Mouse (Mus musculus) CH12.LX (cell line): ENCODE results near the gene Pon1. TPM values are rescaled to one million over a fixed set of nuclear protein-coding genes. Genes with fewer than 3 reads are reported as not detected.

Source experiments
- DNase-seq: peaks from one replicate; pipeline ENCODE4 v3.0.0-alpha.2; 2013; ENCODE audit errors: extremely low read depth
- H3K27ac ChIP-seq: 2 replicates; pipeline ENCODE4 v1.5.1; 2012; ENCODE audit warnings: low read depth, mild to moderate bottlenecking, control low read depth, moderate library complexity; ENCODE audit not compliant: insufficient read depth
- H3K27me3 ChIP-seq: replicated peaks from 2 replicates; pipeline ENCODE3; 2012; ENCODE audit warnings: inconsistent platforms
- H3K36me3 ChIP-seq, 2 experiments: replicated peaks in 1 of 2; 2 replicates each; pipeline versions ENCODE3 to v1.6.1; 2012; ENCODE audit warnings: inconsistent platforms in 1 of 2, low read length in 1 of 2, mild to moderate bottlenecking in 1 of 2, mixed read lengths in 1 of 2, moderate library complexity in 1 of 2; ENCODE audit not compliant: control insufficient read depth in 1 of 2, insufficient read depth in 1 of 2
- H3K4me1 ChIP-seq, 2 experiments: 2 replicates each; pipeline ENCODE4 v1.6.1; 2012; ENCODE audit warnings: inconsistent platforms in 1 of 2, moderate library complexity in 1 of 2; ENCODE audit not compliant: insufficient read depth in 2 of 2, control insufficient read depth in 1 of 2
- H3K4me2 ChIP-seq: 2 replicates; pipeline ENCODE4 v1.6.1; 2012; ENCODE audit warnings: low read depth, mild to moderate bottlenecking, control low read depth; ENCODE audit not compliant: poor library complexity, insufficient read depth, severe bottlenecking
- H3K4me3 ChIP-seq, 3 experiments: fragments of 150-350 bp in 1 of 3; sonication (generic) in 1 of 3; replicated peaks in 1 of 3; 2 replicates each; pipeline versions ENCODE3 to v1.5.1; 2011 to 2012; ENCODE audit warnings: low read depth in 2 of 3, low read length in 2 of 3, mild to moderate bottlenecking in 2 of 3, moderate library complexity in 2 of 3, control low read depth in 1 of 3, improper control_type of control experiment in 1 of 3, inconsistent platforms in 1 of 3, mixed read lengths in 1 of 3; ENCODE audit not compliant: poor library complexity in 1 of 3
- H3K79me2 ChIP-seq: replicated peaks from 2 replicates; pipeline ENCODE4 v1.6.1; 2012; ENCODE audit warnings: mild to moderate bottlenecking, moderate library complexity; ENCODE audit not compliant: control insufficient read depth, poor library complexity, insufficient read depth, severe bottlenecking; ENCODE audit errors: extremely low read depth
- H3K9ac ChIP-seq: 2 replicates; pipeline ENCODE4 v1.6.1; 2012; ENCODE audit warnings: low read depth, mild to moderate bottlenecking, control low read depth, moderate library complexity; ENCODE audit not compliant: insufficient read depth
- H3K9me3 ChIP-seq: replicated peaks from 2 replicates; pipeline ENCODE3; 2012; ENCODE audit warnings: low read length, inconsistent platforms, mixed read lengths
- BHLHE40 ChIP-seq: IDR thresholded peaks from 2 replicates; pipeline ENCODE4 v1.6.1; 2011; ENCODE audit warnings: mild to moderate bottlenecking, low read depth, low read length, improper control_type of control experiment
- CHD2 ChIP-seq: IDR thresholded peaks from 2 replicates; pipeline ENCODE4 v1.6.1; 2011; ENCODE audit warnings: low read length, improper control_type of control experiment
- E2F4 ChIP-seq: IDR thresholded peaks from 2 replicates; pipeline ENCODE4 v1.6.1; 2011; ENCODE audit warnings: low read depth, low read length, improper control_type of control experiment; ENCODE audit not compliant: insufficient replicate concordance
- ELF1 ChIP-seq: IDR thresholded peaks from 2 replicates; pipeline ENCODE4 v1.6.1; 2014; ENCODE audit warnings: low read depth, mild to moderate bottlenecking, inconsistent platforms, low read length, improper control_type of control experiment
- EP300 ChIP-seq: IDR thresholded peaks from 2 replicates; pipeline ENCODE4 v1.6.1; 2011; ENCODE audit warnings: low read length, improper control_type of control experiment
- GABPA ChIP-seq: IDR thresholded peaks from 2 replicates; pipeline ENCODE4 v1.6.1; 2012; ENCODE audit warnings: low read depth, low read length, improper control_type of control experiment, inconsistent platforms; ENCODE audit not compliant: insufficient replicate concordance
- IRF4 ChIP-seq: IDR thresholded peaks from 2 replicates; pipeline ENCODE4 v1.6.1; 2014; ENCODE audit warnings: low read depth, mild to moderate bottlenecking, inconsistent platforms, low read length, improper control_type of control experiment
- JUN ChIP-seq: IDR thresholded peaks from 2 replicates; pipeline ENCODE4 v1.6.1; 2011; ENCODE audit warnings: low read depth, mild to moderate bottlenecking, low read length, improper control_type of control experiment, moderate library complexity; ENCODE audit not compliant: insufficient read depth
- MAX ChIP-seq: IDR thresholded peaks from 2 replicates; pipeline ENCODE4 v1.6.1; 2011; ENCODE audit warnings: low read length, improper control_type of control experiment
- MXI1 ChIP-seq: IDR thresholded peaks from 2 replicates; pipeline ENCODE4 v1.6.1; 2011; ENCODE audit warnings: mild to moderate bottlenecking, low read depth, low read length, improper control_type of control experiment
- NELFE ChIP-seq: IDR thresholded peaks from 2 replicates; pipeline ENCODE4 v1.6.1; 2011; ENCODE audit warnings: low read depth, low read length, improper control_type of control experiment
- PAX5 ChIP-seq: IDR thresholded peaks from 2 replicates; pipeline ENCODE4 v1.6.1; 2012; ENCODE audit warnings: low read length, inconsistent platforms, mixed read lengths
- POLR2A ChIP-seq: IDR thresholded peaks from 2 replicates; pipeline ENCODE4 v1.6.1; 2011; ENCODE audit warnings: low read depth, mild to moderate bottlenecking, improper control_type of control experiment, low read length
- SIN3A ChIP-seq: IDR thresholded peaks from 2 replicates; pipeline ENCODE4 v1.6.1; 2012; ENCODE audit warnings: low read length, improper control_type of control experiment, inconsistent platforms
- SMC3 ChIP-seq: IDR thresholded peaks from 2 replicates; pipeline ENCODE4 v1.6.1; 2011; ENCODE audit warnings: low read depth, low read length, improper control_type of control experiment
- TCF12 ChIP-seq: IDR thresholded peaks from 2 replicates; pipeline ENCODE4 v1.6.1; 2014; ENCODE audit warnings: low read depth, mild to moderate bottlenecking, inconsistent platforms, low read length, improper control_type of control experiment
- UBTF ChIP-seq: IDR thresholded peaks from 2 replicates; pipeline ENCODE4 v1.6.1; 2012; ENCODE audit warnings: low read depth, mild to moderate bottlenecking, inconsistent platforms, low read length, improper control_type of control experiment, moderate library complexity
- USF2 ChIP-seq: conservative IDR thresholded peaks from 2 replicates; pipeline ENCODE4 v1.6.1; 2011; ENCODE audit warnings: low read depth, low read length, improper control_type of control experiment
- ZC3H11A ChIP-seq: IDR thresholded peaks from 2 replicates; pipeline ENCODE4 v1.6.1; 2012; ENCODE audit warnings: low read depth, mild to moderate bottlenecking, inconsistent platforms, low read length, improper control_type of control experiment
- ZMIZ1 ChIP-seq: IDR thresholded peaks from 2 replicates; pipeline ENCODE4 v1.6.1; 2012; ENCODE audit warnings: low read depth, mild to moderate bottlenecking, inconsistent platforms, low read length, improper control_type of control experiment
- ZNF384 ChIP-seq: IDR thresholded peaks from 2 replicates; pipeline ENCODE4 v1.6.1; 2012; ENCODE audit warnings: low read depth, low read length, improper control_type of control experiment, inconsistent platforms
- dilution Hi-C: fragments of 300-500 bp; cut with MboI; formaldehyde crosslinking; loops from 2 replicates; pipeline ENCODE4 v1.14.3; 2020; ENCODE audit warnings: low sequenced_read_pairs; ENCODE audit not compliant: extremely low pct_unique_long_range_greater_than_20kb, extremely low pct_ligation_motif_present
- in situ Hi-C: fragments of 300-500 bp; cut with MboI; formaldehyde crosslinking; loops from 3 replicates; pipeline ENCODE4 v1.14.3; 2019; ENCODE audit warnings: low sequenced_read_pairs, low pct_ligation_motif_present, low pct_unique_long_range_greater_than_20kb, mixed read lengths
- polyA plus RNA-seq: library from polyadenylated mRNA; unstranded; fragments of >175 nt; gene quantifications from 2 replicates; pipeline ENCODE4 v1.2.1, GENCODE M21; 2012; ENCODE audit warnings: low read depth; ENCODE audit not compliant: insufficient read length
- total RNA-seq, 2 experiments: library from RNA; depleted of rRNA; stranded (reverse); fragments of 300-350 nt in 1 of 2; fragments of >200 nt in 1 of 2; gene quantifications; 2 replicates each; pipeline ENCODE4 v1.2.3; 2012 to 2014

Pon1 gene
- total and polyA plus RNA-seq, 3 experiments: not detected

GRCm38 (mm10) chr6:5136046-5136445, 57.7 kb downstream of the Pon1 start:
- in situ Hi-C loops: loop anchor here (25.0 kb wide), 1 partner anchor 251 kb away; the partner anchor contains the start of gene Asb4
- no peak overlapping the region for H3K27ac ChIP-seq
- no peaks in the 10 kb centered on the region for H3K36me3 ChIP-seq
- dilution Hi-C loops: no loop called here
- no peak overlapping the region for H3K9ac ChIP-seq
- H3K79me2 ChIP-seq: no peaks in the 10 kb centered on the region
- H3K4me1 ChIP-seq: peaks cover 9 to 11% of the 10 kb centered on the region in 2 experiments
- H3K9me3 ChIP-seq: no peaks in the 10 kb centered on the region
- H3K27me3 ChIP-seq: no peaks in the 10 kb centered on the region
- TF ChIP-seq EP300 (no peak), TCF12 (no peak), ZNF384 (no peak), ELF1 (no peak), MXI1 (no peak), UBTF (no peak), BHLHE40 (no peak), SMC3 (no peak), ZC3H11A (no peak), NELFE (no peak), MAX (no peak), IRF4 (no peak), POLR2A (no peak), CHD2 (no peak), E2F4 (no peak), GABPA (no peak), PAX5 (no peak)
- H3K4me3 ChIP-seq: no peak overlapping the region
- no peak for DNase-seq
- H3K4me2 ChIP-seq: no peak overlapping the region

- no peaks in the 10 kb centered on the region for H3K79me2 ChIP-seq
- peaks cover under 1 to 4% of the 10 kb centered on the region in 2 experiments; a peak in 2 of 4 replicates for H3K4me1 ChIP-seq
- no peak overlapping the region for H3K27ac ChIP-seq
- in situ Hi-C loops (loop anchor here (25.0 kb wide), 1 partner anchor 252 kb away; the partner anchor contains the start of gene Asb4), dilution Hi-C loops (no loop called here)
- H3K9ac ChIP-seq: no peak overlapping the region
- H3K36me3 ChIP-seq: no peaks in the 10 kb centered on the region
- H3K4me3 ChIP-seq: no peak overlapping the region
- DNase-seq: no peak
- H3K27me3 ChIP-seq: no peaks in the 10 kb centered on the region
- H3K9me3 ChIP-seq: no peaks in the 10 kb centered on the region
- TF ChIP-seq GABPA (no peak), USF2 (no peak), TCF12 (no peak), JUN (no peak), MAX (no peak), ZMIZ1 (no peak), SIN3A (no peak)
- no peak overlapping the region for H3K4me2 ChIP-seq
These were observed 58.8 kb downstream of the Pon1 start for GRCm38 (mm10) chr6:5134986-5135385.
